Mouse (Mus musculus) adrenal gland, postnatal 10 days (tissue): ENCODE data around the gene Acer1. TPM values are rescaled to one million over a fixed set of nuclear protein-coding genes. Genes with fewer than 3 reads are reported as not detected.

Experiments
- DNase-seq: peaks from one replicate; pipeline ENCODE4 v3.0.0; 2021; ENCODE audit warnings: mixed read lengths
- total RNA-seq, 2 experiments: library from RNA; stranded (reverse); gene quantifications; 2 replicates each; pipeline ENCODE4 v1.2.3; 2021

Gene Acer1
- total RNA-seq, 2 experiments from 2014 or later, result not detected

- DNase-seq, result peak; percentile 79
These were observed 7.7 kb upstream of the Acer1 start for GRCm38 (mm10) chr17:56989467-56990114.

GRCm38 (mm10) chr17:56988921-56989430 lies 7.0 kb upstream of the Acer1 start:
- no peak for DNase-seq

- DNase-seq, result no peak
These were observed 6.5 kb upstream of the Acer1 start for GRCm38 (mm10) chr17:56988441-56988840.

- DNase-seq, result no peak
These were observed 4.3 kb upstream of the Acer1 start for GRCm38 (mm10) chr17:56986105-56986805.

- DNase-seq, result no peak
These were observed 3.7 kb upstream of the Acer1 start for GRCm38 (mm10) chr17:56985656-56986055.

- no peak for DNase-seq
These were observed 3.0 kb upstream of the Acer1 start for GRCm38 (mm10) chr17:56984886-56985285.

- DNase-seq, result no peak
These were observed 877 bp downstream of the Acer1 start for GRCm38 (mm10) chr17:56981049-56981448.

GRCm38 (mm10) chr17:56979524-56979923 lies 2.4 kb downstream of the Acer1 start:
- no peak for DNase-seq

- DNase-seq, result no peak
These were observed 5.2 kb downstream of the Acer1 start for GRCm38 (mm10) chr17:56976531-56977390.

GRCm38 (mm10) chr17:56975391-56975790 lies 6.5 kb downstream of the Acer1 start:
- DNase-seq, result no peak

GRCm38 (mm10) chr17:56974708-56975240 lies 7.2 kb downstream of the Acer1 start:
- no peak for DNase-seq

GRCm38 (mm10) chr17:56973956-56974707 lies 7.8 kb downstream of the Acer1 start:
- DNase-seq, result no peak

- no peak for DNase-seq
These were observed 11.8 kb downstream of the Acer1 start for GRCm38 (mm10) chr17:56970081-56970480.

- no peak for DNase-seq
These were observed 12.6 kb downstream of the Acer1 start for GRCm38 (mm10) chr17:56969321-56969720.

- no peak for DNase-seq
These were observed 18.3 kb downstream of the Acer1 start for GRCm38 (mm10) chr17:56963646-56964045.

- no peak for DNase-seq
These were observed 19.1 kb downstream of the Acer1 start for GRCm38 (mm10) chr17:56962642-56963405.

- DNase-seq, result no peak
These were observed 20.0 kb downstream of the Acer1 start for GRCm38 (mm10) chr17:56961880-56962279.

GRCm38 (mm10) chr17:56958667-56959066 lies 23.3 kb downstream of the Acer1 start:
- DNase-seq, result no peak

GRCm38 (mm10) chr17:56957763-56958429 lies 24.0 kb downstream of the Acer1 start:
- DNase-seq, result no peak

- DNase-seq, result no peak
These were observed 27.1 kb downstream of the Acer1 start for GRCm38 (mm10) chr17:56954871-56955270.
